Mouse (Mus musculus) duodenum, adult 2 months (tissue): Measurements from ENCODE around the gene Fam89b. TPM values are rescaled to one million over a fixed set of nuclear protein-coding genes. Genes with fewer than 3 reads are reported as not detected.

Experiments used
- polyA plus RNA-seq: library from polyadenylated mRNA; depleted of rRNA; stranded (reverse); fragments of >200 nt; gene quantifications from 2 replicates; pipeline ENCODE4 v1.2.3, GENCODE M21; 2012; ENCODE audit warnings: low replicate concordance; rRNA removed

Gene Fam89b
- 93.2 and 129 TPM in 2 replicates for polyA plus RNA-seq

GRCm38 (mm10) chr19:5729444-5729815, at the start of gene Fam89b:
Gene Fam89b, minus strand, starts transcription at chr19:5729653.

GRCm38 (mm10) chr19:5770925-5771860, 41.7 kb upstream of the Fam89b start, which contains the start of gene Scyl1:
Gene Scyl1, minus strand, starts transcription at chr19:5771419.

GRCm38 (mm10) chr19:5740320-5741317, 11.2 kb upstream of the Fam89b start, which contains the start of gene Ltbp3:
Gene Ltbp3, plus strand, starts transcription at chr19:5740904.

GRCm38 (mm10) chr19:5725767-5726515, 3.5 kb downstream of the Fam89b start, which contains the start of gene Ehbp1l1:
Gene Ehbp1l1, minus strand, starts transcription at chr19:5726317.

GRCm38 (mm10) chr19:5704163-5704800, 25.2 kb downstream of the Fam89b start, which contains the start of gene Kcnk7:
Gene Kcnk7, plus strand, starts transcription at chr19:5704367.

GRCm38 (mm10) chr19:5688200-5689087, 41.0 kb downstream of the Fam89b start, which contains the start of the genes Map3k11 and Pcnx3:
Gene Map3k11, plus strand, starts transcription at chr19:5688742.
Gene Pcnx3, minus strand, starts transcription at chr19:5688908.

Other genes starting within 250 kb of the Fam89b start
- 24.4 and 30.3 TPM in 2 replicates for gene Mus81, start 241.3 kb downstream of the Fam89b start, polyA plus RNA-seq
- 354 and 628 TPM in 2 replicates for gene Cfl1, start 239.2 kb downstream of the Fam89b start, polyA plus RNA-seq
- gene 1700020D05Rik, start 225.9 kb downstream of the Fam89b start, polyA plus RNA-seq: 0.19 TPM in 1 of 2 replicates, not detected in the other
- gene Snx32, start 219.1 kb downstream of the Fam89b start, polyA plus RNA-seq: 2.3 and 3.4 TPM in 2 replicates
- 50.7 and 55.8 TPM in 2 replicates for gene Ovol1, start 169.0 kb downstream of the Fam89b start, polyA plus RNA-seq
- gene Ap5b1, start 161.6 kb downstream of the Fam89b start, polyA plus RNA-seq: 27.3 and 37.3 TPM in 2 replicates
- 55.0 and 64.6 TPM in 2 replicates for gene Rnaseh2c, start 127.8 kb downstream of the Fam89b start, polyA plus RNA-seq
- gene Kat5, start 119.4 kb downstream of the Fam89b start, polyA plus RNA-seq: 28.1 and 29.4 TPM in 2 replicates
- 63.4 and 69.8 TPM in 2 replicates for gene Rela, start 92.2 kb downstream of the Fam89b start, polyA plus RNA-seq
- gene Sipa1, start 65.9 kb downstream of the Fam89b start, polyA plus RNA-seq: 31.8 and 39.3 TPM in 2 replicates
- 93.9 and 146 TPM in 2 replicates for gene Map3k11, start 40.9 kb downstream of the Fam89b start, polyA plus RNA-seq
- gene Pcnx3, start 40.7 kb downstream of the Fam89b start, polyA plus RNA-seq: 123 and 125 TPM in 2 replicates
- gene Kcnk7, start 25.3 kb downstream of the Fam89b start, polyA plus RNA-seq: 0.49 TPM in 1 of 2 replicates, not detected in the other
- 67.9 and 83.9 TPM in 2 replicates for gene Ehbp1l1, start 3.3 kb downstream of the Fam89b start, polyA plus RNA-seq
- 22.6 and 31.6 TPM in 2 replicates for gene Ltbp3, start 11.3 kb upstream of the Fam89b start, polyA plus RNA-seq
- gene Scyl1, start 41.8 kb upstream of the Fam89b start, polyA plus RNA-seq: 42.2 and 55.8 TPM in 2 replicates
- 28.3 and 53.0 TPM in 2 replicates for gene Frmd8, start 145.6 kb upstream of the Fam89b start, polyA plus RNA-seq
- 349 and 397 TPM in 2 replicates for gene Slc25a45, start 148.2 kb upstream of the Fam89b start, polyA plus RNA-seq
- gene Tigd3, start 164.5 kb upstream of the Fam89b start, polyA plus RNA-seq: 1.5 and 2.8 TPM in 2 replicates
- gene Dpf2, start 183.4 kb upstream of the Fam89b start, polyA plus RNA-seq: 46.6 and 58.0 TPM in 2 replicates
- 9.9 and 31.6 TPM in 2 replicates for gene Cdc42ep2, start 195.2 kb upstream of the Fam89b start, polyA plus RNA-seq
- gene Pola2, start 234.5 kb upstream of the Fam89b start, polyA plus RNA-seq: 29.4 and 31.2 TPM in 2 replicates